Mouse (Mus musculus): ENCODE data around the gene Iqce.

Gene Iqce

GRCm38 (mm10) chr5:140616110-140616503 is 86.1 kb downstream of the Iqce start:
- in situ Hi-C loops (cut with MboI, MseI) = loop anchor here (5.0 kb wide), 2 partner anchors 49 to 74 kb away; partner anchors contain the start of gene Grifin (in 1 of the 2)

- in situ Hi-C loops (cut with MboI, MseI) = loop anchor here (5.0 kb wide), 2 partner anchors 48 to 73 kb away; partner anchors contain the start of gene Grifin (in 1 of the 2)
Measured at GRCm38 (mm10) chr5:140615321-140616109, 86.7 kb downstream of the Iqce start.

GRCm38 (mm10) chr5:140614837-140615236 is 87.3 kb downstream of the Iqce start:
- in situ Hi-C loops (cut with MboI, MseI) = loop anchor here (5.0 kb wide), 2 partner anchors 48 to 73 kb away; partner anchors contain the start of gene Grifin (in 1 of the 2)

- in situ Hi-C loops (cut with MboI, MseI) = no loop called here
Measured at GRCm38 (mm10) chr5:140614141-140614540, 88.0 kb downstream of the Iqce start.

GRCm38 (mm10) chr5:140612191-140612590 is 90.0 kb downstream of the Iqce start:
- in situ Hi-C loops (cut with MboI, MseI) = no loop called here
